Comparison of ENCODE assay signal across 8 mouse cellular contexts in genomic region chr2:33436035-33436580, GRCm38 (mm10). TPM values are rescaled to one million over a fixed set of nuclear protein-coding genes. Genes with fewer than 3 reads are reported as not detected.
DNase-seq lines count a peak whose midpoint lies in the region; ATAC-seq and TF ChIP-seq lines count a peak whose summit lies in the region.

No protein-coding gene starts in this region.

- H3K9me3 ChIP-seq in heart, embryonic 11.5 days (replicated peaks; ENCODE audit: control insufficient read depth, low read length): no peaks in the 10 kb centered on the region
- H3K9me3 ChIP-seq in embryonic facial prominence, embryonic 13.5 days: no peaks in the 10 kb centered on the region
- H3K9me3 ChIP-seq in limb, embryonic 11.5 days (ENCODE audit: control insufficient read depth, low read length): no peaks in the 10 kb centered on the region
- no peaks in the 10 kb centered on the region for H3K9me3 ChIP-seq in midbrain, postnatal 0 days (ENCODE audit: low read length)

- no peaks in the 10 kb centered on the region for H3K36me3 ChIP-seq in heart, embryonic 11.5 days (ENCODE audit: control insufficient read depth, insufficient read depth, low read length)
- no peaks in the 10 kb centered on the region for H3K36me3 ChIP-seq in embryonic facial prominence, embryonic 13.5 days
- no peaks in the 10 kb centered on the region for H3K36me3 ChIP-seq in limb, embryonic 11.5 days (ENCODE audit: control insufficient read depth, insufficient read depth, low read length)
- no peaks in the 10 kb centered on the region for H3K36me3 ChIP-seq in midbrain, postnatal 0 days (ENCODE audit: insufficient read depth, low read length)

- ATAC-seq in heart, embryonic 11.5 days (replicated peaks; ENCODE audit: insufficient number of reproducible peaks, low FRiP score, low TSS enrichment): no peak
- ATAC-seq in embryonic facial prominence, embryonic 13.5 days (ENCODE audit: insufficient number of reproducible peaks, insufficient read depth, low FRiP score, low TSS enrichment, low read depth): no peak
- no peak for ATAC-seq in limb, embryonic 11.5 days (ENCODE audit: insufficient number of reproducible peaks, low FRiP score, low TSS enrichment, low read depth)
- ATAC-seq in midbrain, postnatal 0 days (ENCODE audit: low FRiP score): no peak
- no peak for ATAC-seq in inflammation-experienced regulatory T-cells, adult 6 months

- H3K4me1 ChIP-seq in heart, embryonic 11.5 days (ENCODE audit: control insufficient read depth, insufficient read depth, low read length): peaks cover 20% of the 10 kb centered on the region
- peaks cover 39% of the 10 kb centered on the region for H3K4me1 ChIP-seq in embryonic facial prominence, embryonic 13.5 days
- H3K4me1 ChIP-seq in limb, embryonic 11.5 days (ENCODE audit: control insufficient read depth, insufficient read depth, low read length): peaks cover 9% of the 10 kb centered on the region
- peaks cover 11% of the 10 kb centered on the region; the same call in 1 of the 2 replicates for H3K4me1 ChIP-seq in midbrain, postnatal 0 days (ENCODE audit: insufficient read depth, low read length)

- H3K27me3 ChIP-seq in heart, embryonic 11.5 days (ENCODE audit: control insufficient read depth, insufficient read depth, low read length): no peaks in the 10 kb centered on the region
- H3K27me3 ChIP-seq in embryonic facial prominence, embryonic 13.5 days: peaks cover 30% of the 10 kb centered on the region
- no peaks in the 10 kb centered on the region for H3K27me3 ChIP-seq in limb, embryonic 11.5 days (ENCODE audit: control insufficient read depth, insufficient read depth, low read length)
- H3K27me3 ChIP-seq in midbrain, postnatal 0 days (ENCODE audit: insufficient read depth, low read length): no peaks in the 10 kb centered on the region

- no peak for TF ChIP-seq CTCF in midbrain, postnatal 0 days (IDR thresholded peaks at IDR 0.05)

- 0 out of 2 replicates have a peak overlapping the region, but pooled peaks have one; percentile 13 for H3K4me3 ChIP-seq in heart, embryonic 11.5 days (ENCODE audit: low read depth, low read length)
- H3K4me3 ChIP-seq in embryonic facial prominence, embryonic 13.5 days: peak overlapping the region; percentile 18
- peak overlapping the region; percentile 0; the same call in 1 of the 2 replicates for H3K4me3 ChIP-seq in limb, embryonic 11.5 days (ENCODE audit: low read depth, low read length)
- no peak overlapping the region; the same call in 1 of the 2 replicates for H3K4me3 ChIP-seq in midbrain, postnatal 0 days (ENCODE audit: low read depth, low read length)

- no peak overlapping the region for H3K9ac ChIP-seq in heart, embryonic 11.5 days (ENCODE audit: low read depth, low read length)
- H3K9ac ChIP-seq in embryonic facial prominence, embryonic 13.5 days: no peak overlapping the region
- H3K9ac ChIP-seq in limb, embryonic 11.5 days (ENCODE audit: low read length): no peak overlapping the region
- H3K9ac ChIP-seq in midbrain, postnatal 0 days (replicated peaks; ENCODE audit: low read length, poor library complexity, severe bottlenecking): no peak overlapping the region

- 9% methylated on average over 16 of the region's 16 CpGs for WGBS in heart, embryonic 11.5 days (ENCODE audit: insufficient replicate concordance)
- WGBS in embryonic facial prominence, embryonic 13.5 days: 2% methylated on average over 16 of the region's 16 CpGs
- 4% methylated on average over 16 of the region's 16 CpGs for WGBS in limb, embryonic 11.5 days
- WGBS in midbrain, postnatal 0 days: 5% methylated on average over 16 of the region's 16 CpGs

- DNase-seq in heart, postnatal 4 days: no peak
- DNase-seq in limb, embryonic 11.5 days (ENCODE audit: low spot score): peak; percentile 53
- DNase-seq in midbrain, postnatal 0 days (ENCODE audit: low spot score): peak; percentile 32
- DNase-seq in spleen, postnatal 4 days (ENCODE audit: low spot score in 2 of 2): no peak
- DNase-seq in thymus, postnatal 25 days: no peak

- peak overlapping the region; percentile 53 for H3K4me2 ChIP-seq in heart, embryonic 11.5 days
- peak overlapping the region; percentile 53 for H3K4me2 ChIP-seq in embryonic facial prominence, embryonic 13.5 days
- peak overlapping the region; percentile 43 for H3K4me2 ChIP-seq in limb, embryonic 11.5 days (ENCODE audit: low read depth, severe bottlenecking)
- peak overlapping the region; percentile 41 for H3K4me2 ChIP-seq in midbrain, postnatal 0 days (ENCODE audit: low read depth, low read length, poor library complexity, severe bottlenecking)

- no peak overlapping the region for H3K27ac ChIP-seq in heart, embryonic 11.5 days (ENCODE audit: low read depth, low read length)
- no peak overlapping the region for H3K27ac ChIP-seq in embryonic facial prominence, embryonic 13.5 days
- no peak overlapping the region for H3K27ac ChIP-seq in limb, embryonic 11.5 days (replicated peaks; ENCODE audit: low read depth, low read length)
- no peak overlapping the region for H3K27ac ChIP-seq in midbrain, postnatal 0 days (ENCODE audit: low read depth, low read length)

RNA-seq across cellular contexts. Expression of gene Zbtb34, which starts 5.0 kb away (rescaled TPM):
- polyA plus RNA-seq in heart, embryonic 11.5 days (2014; fragmentation: Nextera tagmentation; extraction: Ambion mirVana): 4.2 and 6.4 TPM in 2 replicates
- 10 to 100 TPM; 22.1 to 27.5 TPM for total RNA-seq in heart, postnatal 4 days (2021)
- 7.6 and 9.4 TPM in 2 replicates for polyA plus RNA-seq in embryonic facial prominence, embryonic 13.5 days (2015; fragmentation: Nextera tagmentation; extraction: Ambion mirVana)
- 7.7 and 9.8 TPM in 2 replicates for polyA plus RNA-seq in limb, embryonic 11.5 days (2014; fragmentation: Nextera tagmentation; extraction: Ambion mirVana)
- total RNA-seq in midbrain, postnatal 0 days (2014; rRNA removed): 24.9 and 25.3 TPM in 2 replicates
- 3.1 and 3.8 TPM in 2 replicates for polyA plus RNA-seq in midbrain, postnatal 0 days (2015; fragmentation: Nextera tagmentation; extraction: Ambion mirVana)
- polyA plus RNA-seq in inflammation-experienced regulatory T-cells, adult 6 months (2017; shearing (Covaris generic)): 1 to 10 TPM in 1 of 3 experiments, under 1 TPM in 2; 0.72 to 1.0 (median 0.95) TPM

RNA-seq across cellular contexts. Expression of gene Zbtb43, which starts 32.3 kb away (rescaled TPM):
- 12.8 and 16.8 TPM in 2 replicates for polyA plus RNA-seq in heart, embryonic 11.5 days (2014; fragmentation: Nextera tagmentation; extraction: Ambion mirVana)
- 10 to 100 TPM; 19.8 to 22.2 TPM for total RNA-seq in heart, postnatal 4 days (2021)
- polyA plus RNA-seq in embryonic facial prominence, embryonic 13.5 days (2015; fragmentation: Nextera tagmentation; extraction: Ambion mirVana): 20.0 and 23.3 TPM in 2 replicates
- polyA plus RNA-seq in limb, embryonic 11.5 days (2014; fragmentation: Nextera tagmentation; extraction: Ambion mirVana): 18.4 and 21.9 TPM in 2 replicates
- total RNA-seq in midbrain, postnatal 0 days (2014; rRNA removed): 37.4 and 39.6 TPM in 2 replicates
- polyA plus RNA-seq in midbrain, postnatal 0 days (2015; fragmentation: Nextera tagmentation; extraction: Ambion mirVana): 19.8 and 21.2 TPM in 2 replicates
- 10 to 100 TPM; 14.6 to 23.4 (median 15.2) TPM for polyA plus RNA-seq in inflammation-experienced regulatory T-cells, adult 6 months (2017; shearing (Covaris generic))

Comparison
In these comparisons a context has a peak if more than half of its experiments do, and no peak if none do; other contexts are left out.
1. DNase-seq: peak in limb, embryonic 11.5 days (single experiment) and midbrain, postnatal 0 days (single experiment); none in heart, postnatal 4 days (single experiment), spleen, postnatal 4 days (0 of 2) and thymus, postnatal 25 days (single experiment).
2. Peak in every context shown above with its lines, with median percentiles within 50 percentile points of each other: H3K4me2 ChIP-seq.